ENCODE assay signal across 17 mouse cellular contexts in genomic region chr3:65474585-65474984, GRCm38 (mm10). TPM values are rescaled to one million over a fixed set of nuclear protein-coding genes. Genes with fewer than 3 reads are reported as not detected.
DNase-seq lines count a peak whose midpoint lies in the region; ATAC-seq and TF ChIP-seq lines count a peak whose summit lies in the region.
"Had no signal": no experiment of that assay in that cellular context is flagged by ENCODE, and none has a peak within 500 bp of the region (broad histone marks: within the 10 kb centered on the region; RNA-seq: fewer than 3 reads in every experiment).

No protein-coding gene starts in this region.

- TF ChIP-seq CTCF in forebrain, postnatal 0 days (IDR thresholded peaks at IDR 0.05; ENCODE audit: low read depth): no peak
- no peak for TF ChIP-seq CTCF in hindbrain, postnatal 0 days (IDR thresholded peaks at IDR 0.05; ENCODE audit: low read depth)

- H3K27ac ChIP-seq in forebrain, postnatal 0 days (ENCODE audit: low read depth, low read length): no peak overlapping the region
- H3K27ac ChIP-seq in forebrain, embryonic 12.5 days: no peak overlapping the region
- no peak overlapping the region for H3K27ac ChIP-seq in midbrain, embryonic 13.5 days
- no peak overlapping the region for H3K27ac ChIP-seq in midbrain, embryonic 10.5 days (replicated peaks)
- no peak overlapping the region for H3K27ac ChIP-seq in hindbrain, postnatal 0 days
- H3K27ac ChIP-seq in neural tube, embryonic 15.5 days (replicated peaks): no peak overlapping the region
- H3K27ac ChIP-seq: embryonic facial prominence, embryonic 15.5 days; forebrain, embryonic 13.5 days had no signal

- ATAC-seq in forebrain, postnatal 0 days: peak; percentile 38; the same call in 1 of the 2 replicates
- ATAC-seq in forebrain, embryonic 12.5 days (ENCODE audit: low FRiP score): no peak
- peak; percentile 37; the same call in 1 of the 2 replicates for ATAC-seq in midbrain, embryonic 13.5 days
- peak; percentile 79 for ATAC-seq in hindbrain, postnatal 0 days
- ATAC-seq in neural tube, embryonic 15.5 days (ENCODE audit: low FRiP score): peak; percentile 11; the same call in 1 of the 2 replicates
- ATAC-seq: forebrain, embryonic 13.5 days; liver, postnatal 0 days had no signal

- no peaks in the 10 kb centered on the region for H3K4me1 ChIP-seq in forebrain, postnatal 0 days (ENCODE audit: insufficient read depth)
- no peaks in the 10 kb centered on the region for H3K4me1 ChIP-seq in forebrain, embryonic 12.5 days
- no peaks in the 10 kb centered on the region for H3K4me1 ChIP-seq in midbrain, embryonic 13.5 days (replicated peaks)
- H3K4me1 ChIP-seq in midbrain, embryonic 10.5 days: peaks cover 10% of the 10 kb centered on the region; the same call in 1 of the 2 replicates
- H3K4me1 ChIP-seq in hindbrain, postnatal 0 days (ENCODE audit: insufficient read depth, low read length): no peaks in the 10 kb centered on the region
- no peaks in the 10 kb centered on the region for H3K4me1 ChIP-seq in neural tube, embryonic 15.5 days
- H3K4me1 ChIP-seq: forebrain, embryonic 13.5 days had no signal

- no peak overlapping the region for H3K9ac ChIP-seq in forebrain, postnatal 0 days
- H3K9ac ChIP-seq in forebrain, embryonic 12.5 days: no peak overlapping the region
- H3K9ac ChIP-seq in midbrain, embryonic 13.5 days (replicated peaks): no peak overlapping the region
- no peak overlapping the region for H3K9ac ChIP-seq in hindbrain, postnatal 0 days (replicated peaks; ENCODE audit: low read length)
- H3K9ac ChIP-seq in neural tube, embryonic 15.5 days (replicated peaks): no peak overlapping the region
- H3K9ac ChIP-seq: embryonic facial prominence, embryonic 15.5 days; forebrain, embryonic 13.5 days; liver, postnatal 0 days had no signal

- 48% methylated on average over 7 of the region's 7 CpGs for WGBS in forebrain, postnatal 0 days
- WGBS in forebrain, embryonic 12.5 days: 70% methylated on average over 7 of the region's 7 CpGs
- 59% methylated on average over 7 of the region's 7 CpGs for WGBS in midbrain, embryonic 13.5 days
- WGBS in midbrain, embryonic 10.5 days: 67% methylated on average over 7 of the region's 7 CpGs
- WGBS in hindbrain, postnatal 0 days: 28% methylated on average over 7 of the region's 7 CpGs
- 28% methylated on average over 7 of the region's 7 CpGs for WGBS in neural tube, embryonic 15.5 days

- no peaks in the 10 kb centered on the region for H3K27me3 ChIP-seq in forebrain, postnatal 0 days (ENCODE audit: insufficient read depth, low read length)
- no peaks in the 10 kb centered on the region for H3K27me3 ChIP-seq in forebrain, embryonic 12.5 days
- H3K27me3 ChIP-seq in midbrain, embryonic 13.5 days: no peaks in the 10 kb centered on the region
- no peaks in the 10 kb centered on the region for H3K27me3 ChIP-seq in midbrain, embryonic 10.5 days (ENCODE audit: low read depth, poor library complexity, severe bottlenecking)
- H3K27me3 ChIP-seq in hindbrain, postnatal 0 days (ENCODE audit: insufficient read depth, low read length): no peaks in the 10 kb centered on the region
- H3K27me3 ChIP-seq in neural tube, embryonic 15.5 days (replicated peaks): no peaks in the 10 kb centered on the region
- H3K27me3 ChIP-seq: embryonic facial prominence, embryonic 15.5 days; forebrain, embryonic 13.5 days had no signal

- H3K4me3 ChIP-seq in forebrain, postnatal 0 days (ENCODE audit: low read depth, low read length): no peak overlapping the region
- no peak overlapping the region for H3K4me3 ChIP-seq in forebrain, embryonic 12.5 days (replicated peaks)
- no peak overlapping the region for H3K4me3 ChIP-seq in midbrain, embryonic 13.5 days (replicated peaks)
- H3K4me3 ChIP-seq in midbrain, embryonic 10.5 days: no peak overlapping the region
- H3K4me3 ChIP-seq in hindbrain, postnatal 0 days (ENCODE audit: low read length): no peak overlapping the region
- H3K4me3 ChIP-seq in neural tube, embryonic 15.5 days (replicated peaks): no peak overlapping the region
- H3K4me3 ChIP-seq: embryonic facial prominence, embryonic 15.5 days; forebrain, embryonic 13.5 days had no signal

- no peaks in the 10 kb centered on the region for H3K36me3 ChIP-seq in forebrain, postnatal 0 days (ENCODE audit: insufficient read depth)
- H3K36me3 ChIP-seq in forebrain, embryonic 12.5 days (replicated peaks): no peaks in the 10 kb centered on the region
- no peaks in the 10 kb centered on the region for H3K36me3 ChIP-seq in midbrain, embryonic 13.5 days
- no peaks in the 10 kb centered on the region for H3K36me3 ChIP-seq in midbrain, embryonic 10.5 days
- no peaks in the 10 kb centered on the region for H3K36me3 ChIP-seq in hindbrain, postnatal 0 days (ENCODE audit: insufficient read depth, low read length)
- H3K36me3 ChIP-seq in neural tube, embryonic 15.5 days: no peaks in the 10 kb centered on the region
- H3K36me3 ChIP-seq: embryonic facial prominence, embryonic 15.5 days had no signal

- H3K9me3 ChIP-seq in forebrain, postnatal 0 days (ENCODE audit: low read length): no peaks in the 10 kb centered on the region
- no peaks in the 10 kb centered on the region for H3K9me3 ChIP-seq in forebrain, embryonic 12.5 days
- no peaks in the 10 kb centered on the region for H3K9me3 ChIP-seq in midbrain, embryonic 13.5 days
- no peaks in the 10 kb centered on the region for H3K9me3 ChIP-seq in midbrain, embryonic 10.5 days (replicated peaks)
- no peaks in the 10 kb centered on the region for H3K9me3 ChIP-seq in hindbrain, postnatal 0 days (ENCODE audit: low read length)
- H3K9me3 ChIP-seq in neural tube, embryonic 15.5 days (replicated peaks): no peaks in the 10 kb centered on the region
- H3K9me3 ChIP-seq: embryonic facial prominence, embryonic 15.5 days; forebrain, embryonic 13.5 days had no signal

- no peak overlapping the region for H3K4me2 ChIP-seq in forebrain, postnatal 0 days (ENCODE audit: low read depth)
- H3K4me2 ChIP-seq in forebrain, embryonic 12.5 days: no peak overlapping the region
- no peak overlapping the region for H3K4me2 ChIP-seq in midbrain, embryonic 13.5 days (replicated peaks)
- no peak overlapping the region for H3K4me2 ChIP-seq in hindbrain, postnatal 0 days (ENCODE audit: low read depth, low read length)
- no peak overlapping the region for H3K4me2 ChIP-seq in neural tube, embryonic 15.5 days
- H3K4me2 ChIP-seq: embryonic facial prominence, embryonic 15.5 days; forebrain, embryonic 13.5 days had no signal

- no peak for DNase-seq in forebrain, postnatal 0 days
- DNase-seq in midbrain, embryonic 10.5 days (ENCODE audit: low spot score): no peak
- peak; percentile 22 for DNase-seq in hindbrain, postnatal 0 days (ENCODE audit: low spot score)
- DNase-seq in urinary bladder, postnatal 25 days (ENCODE audit: low spot score): no peak
- DNase-seq in kidney, postnatal 36 days: no peak
- DNase-seq: cerebellum, adult 9-11 months; heart, postnatal 10 days; kidney, adult 9 months; liver; liver, postnatal 0 days; lung, postnatal 36 days; thymus, adult 18-20 months had no signal

RNA-seq across cellular contexts. Expression of gene Tiparp, which starts 53.6 kb away (rescaled TPM):
- total RNA-seq in forebrain, postnatal 0 days (2014; rRNA removed): 23.3 and 26.8 TPM in 2 replicates
- 19.5 and 19.9 TPM in 2 replicates for polyA plus RNA-seq in forebrain, postnatal 0 days (2015; fragmentation: Nextera tagmentation; extraction: Ambion mirVana)
- 29.4 and 30.6 TPM in 2 replicates for polyA plus RNA-seq in forebrain, embryonic 12.5 days (2016; fragmentation: Nextera tagmentation; extraction: Ambion mirVana)
- 30.7 and 30.9 TPM in 2 replicates for polyA plus RNA-seq in midbrain, embryonic 13.5 days (2015; fragmentation: Nextera tagmentation; extraction: Ambion mirVana)
- 43.4 and 44.9 TPM in 2 replicates for polyA plus RNA-seq in midbrain, embryonic 10.5 days (2016; fragmentation: Nextera tagmentation; extraction: Ambion mirVana)
- total RNA-seq in hindbrain, postnatal 0 days (2014; rRNA removed): 21.6 and 23.7 TPM in 2 replicates
- 21.6 and 22.0 TPM in 2 replicates for polyA plus RNA-seq in hindbrain, postnatal 0 days (2015; fragmentation: Nextera tagmentation; extraction: Ambion mirVana)
- 24.6 and 28.7 TPM in 2 replicates for polyA plus RNA-seq in neural tube, embryonic 15.5 days (2015; fragmentation: Nextera tagmentation; extraction: Ambion mirVana)
